In genomic region chr3:135904881-135905280, GRCm38 (mm10) we compare ENCODE assay signal across 29 mouse cellular contexts.
DNase-seq lines count a peak whose midpoint lies in the region; ATAC-seq and TF ChIP-seq lines count a peak whose summit lies in the region.
"Had no signal": no experiment of that assay in that cellular context is flagged by ENCODE, and none has a peak within 500 bp of the region (broad histone marks: within the 10 kb centered on the region; RNA-seq: fewer than 3 reads in every experiment).

No protein-coding gene starts in this region.

- no peaks in the 10 kb centered on the region for H3K4me1 ChIP-seq in kidney, embryonic 16.5 days (ENCODE audit: insufficient read depth, low read length)
- no peaks in the 10 kb centered on the region for H3K4me1 ChIP-seq in embryonic facial prominence, embryonic 12.5 days
- H3K4me1 ChIP-seq in limb, embryonic 11.5 days (ENCODE audit: control insufficient read depth, insufficient read depth, low read length): no peaks in the 10 kb centered on the region
- H3K4me1 ChIP-seq: embryonic facial prominence, embryonic 15.5 days; forebrain, embryonic 12.5 days; hindbrain, embryonic 10.5 days; hindbrain, embryonic 15.5 days; megakaryocyte, embryonic 14.5 days; midbrain, embryonic 12.5 days; neural tube, embryonic 12.5 days had no signal

- DNase-seq in kidney, adult 11 months: no peak
- no peak for DNase-seq in limb, embryonic 11.5 days (ENCODE audit: low spot score)
- no peak for DNase-seq in right cerebral cortex, postnatal 36 days (ENCODE audit: low spot score in 2 of 2)
- no peak for DNase-seq in left cerebral cortex, adult 2 months (ENCODE audit: extremely low spot score in 1 of 2, low spot score in 2 of 2)
- DNase-seq in adrenal gland, postnatal 36 days: no peak
- DNase-seq: adrenal gland, postnatal 14 days; cerebellum, adult 2 months; cerebellum, postnatal 14 days; forebrain, postnatal 0 days; gastrocnemius, postnatal 10 days; heart, postnatal 14 days; kidney, postnatal 10 days; layer of hippocampus, adult 9-11 months; lung, postnatal 4 days; thymus, adult 2 months; thymus, postnatal 36 days had no signal

- no peak overlapping the region for H3K27ac ChIP-seq in kidney, embryonic 16.5 days (ENCODE audit: low read length)
- 0 out of 2 replicates have a peak overlapping the region, but pooled peaks have one; percentile 36 for H3K27ac ChIP-seq in embryonic facial prominence, embryonic 12.5 days
- peak overlapping the region; percentile 59; the same call in 1 of the 2 replicates for H3K27ac ChIP-seq in limb, embryonic 11.5 days (replicated peaks; ENCODE audit: low read depth, low read length)
- H3K27ac ChIP-seq in left cerebral cortex, adult 2 months: no peak overlapping the region
- H3K27ac ChIP-seq: embryonic facial prominence, embryonic 15.5 days; forebrain, embryonic 12.5 days; hindbrain, embryonic 10.5 days; hindbrain, embryonic 15.5 days; midbrain, embryonic 12.5 days; neural tube, embryonic 12.5 days had no signal

- H3K9me3 ChIP-seq in kidney, embryonic 16.5 days (ENCODE audit: low read length): no peaks in the 10 kb centered on the region
- no peaks in the 10 kb centered on the region for H3K9me3 ChIP-seq in embryonic facial prominence, embryonic 12.5 days
- H3K9me3 ChIP-seq in limb, embryonic 11.5 days (ENCODE audit: control insufficient read depth, low read length): no peaks in the 10 kb centered on the region
- H3K9me3 ChIP-seq: embryonic facial prominence, embryonic 15.5 days; forebrain, embryonic 12.5 days; hindbrain, embryonic 10.5 days; hindbrain, embryonic 15.5 days; megakaryocyte, embryonic 14.5 days; midbrain, embryonic 12.5 days; neural tube, embryonic 12.5 days had no signal

- TF ChIP-seq CTCF in left cerebral cortex, adult 2 months (IDR thresholded peaks at IDR 0.05): no peak

- H3K4me3 ChIP-seq in kidney, embryonic 16.5 days (ENCODE audit: low read length): no peak overlapping the region
- H3K4me3 ChIP-seq in embryonic facial prominence, embryonic 12.5 days: no peak overlapping the region
- H3K4me3 ChIP-seq in limb, embryonic 11.5 days (ENCODE audit: low read depth, low read length): no peak overlapping the region
- H3K4me3 ChIP-seq in left cerebral cortex, adult 2 months: no peak overlapping the region
- H3K4me3 ChIP-seq: embryonic facial prominence, embryonic 15.5 days; forebrain, embryonic 12.5 days; hindbrain, embryonic 10.5 days; hindbrain, embryonic 15.5 days; megakaryocyte, embryonic 14.5 days; midbrain, embryonic 12.5 days; myocyte; neural tube, embryonic 12.5 days had no signal

- no peak overlapping the region for H3K9ac ChIP-seq in kidney, embryonic 16.5 days (replicated peaks; ENCODE audit: low read length)
- no peak overlapping the region for H3K9ac ChIP-seq in embryonic facial prominence, embryonic 12.5 days
- no peak overlapping the region for H3K9ac ChIP-seq in limb, embryonic 11.5 days (ENCODE audit: low read length)
- H3K9ac ChIP-seq: embryonic facial prominence, embryonic 15.5 days; forebrain, embryonic 12.5 days; forebrain, postnatal 0 days; hindbrain, embryonic 15.5 days; midbrain, embryonic 12.5 days; neural tube, embryonic 12.5 days had no signal

- intact Hi-C loops in left cerebral cortex, adult 2 months (cut with DNase I): no loop called here

- no peaks in the 10 kb centered on the region for H3K36me3 ChIP-seq in kidney, embryonic 16.5 days (ENCODE audit: insufficient read depth, low read length)
- no peaks in the 10 kb centered on the region for H3K36me3 ChIP-seq in embryonic facial prominence, embryonic 12.5 days
- no peaks in the 10 kb centered on the region for H3K36me3 ChIP-seq in limb, embryonic 11.5 days (ENCODE audit: control insufficient read depth, insufficient read depth, low read length)
- H3K36me3 ChIP-seq: embryonic facial prominence, embryonic 15.5 days; forebrain, embryonic 12.5 days; hindbrain, embryonic 10.5 days; hindbrain, embryonic 15.5 days; midbrain, embryonic 12.5 days; neural tube, embryonic 12.5 days had no signal

- ATAC-seq in kidney, embryonic 16.5 days (ENCODE audit: low FRiP score, low TSS enrichment): peak; percentile 49; the same call in 1 of the 2 replicates
- ATAC-seq in embryonic facial prominence, embryonic 12.5 days (ENCODE audit: insufficient number of reproducible peaks, insufficient read depth, low FRiP score, low TSS enrichment): no peak
- ATAC-seq in limb, embryonic 11.5 days (ENCODE audit: insufficient number of reproducible peaks, low FRiP score, low TSS enrichment, low read depth): 0 out of 2 replicates have a peak, but pooled peaks have one; percentile 39
- ATAC-seq: CD4-positive, CD25-positive, alpha-beta regulatory T cell, adult 4 months; forebrain, postnatal 0 days; inflammation-experienced regulatory T-cells, adult 6 months had no signal

- no peaks in the 10 kb centered on the region for H3K27me3 ChIP-seq in kidney, embryonic 16.5 days (ENCODE audit: insufficient read depth, low read length)
- no peaks in the 10 kb centered on the region for H3K27me3 ChIP-seq in embryonic facial prominence, embryonic 12.5 days
- no peaks in the 10 kb centered on the region for H3K27me3 ChIP-seq in limb, embryonic 11.5 days (ENCODE audit: control insufficient read depth, insufficient read depth, low read length)
- H3K27me3 ChIP-seq: embryonic facial prominence, embryonic 15.5 days; forebrain, embryonic 12.5 days; hindbrain, embryonic 15.5 days; megakaryocyte, embryonic 14.5 days; midbrain, embryonic 12.5 days; neural tube, embryonic 12.5 days had no signal

- no peak overlapping the region for H3K4me2 ChIP-seq in kidney, embryonic 16.5 days (replicated peaks; ENCODE audit: low read depth, low read length)
- H3K4me2 ChIP-seq in embryonic facial prominence, embryonic 12.5 days (replicated peaks): no peak overlapping the region
- no peak overlapping the region for H3K4me2 ChIP-seq in limb, embryonic 11.5 days (ENCODE audit: low read depth, severe bottlenecking)
- H3K4me2 ChIP-seq: embryonic facial prominence, embryonic 15.5 days; forebrain, embryonic 12.5 days; hindbrain, embryonic 15.5 days; liver, embryonic 11.5 days; midbrain, embryonic 12.5 days; neural tube, embryonic 12.5 days had no signal

- WGBS in kidney, embryonic 16.5 days: 51% methylated on average over 6 of the region's 6 CpGs
- WGBS in embryonic facial prominence, embryonic 12.5 days: 41% methylated on average over 6 of the region's 6 CpGs
- WGBS in limb, embryonic 11.5 days: 54% methylated on average over 6 of the region's 6 CpGs

Comparison
In these comparisons a context has a peak if more than half of its experiments do, and no peak if none do; other contexts are left out.
1. H3K27ac ChIP-seq: peak in embryonic facial prominence, embryonic 12.5 days (single experiment) and limb, embryonic 11.5 days (single experiment); none in kidney, embryonic 16.5 days (single experiment) and left cerebral cortex, adult 2 months (single experiment).